Mouse (Mus musculus): Measurements from ENCODE around the gene Olfr9.
"Not testable (repeated sequence)": the region's sequence is repeated elsewhere in the genome, so short reads cannot be mapped to it uniquely, and the experiment has no call there.

Olfr9 gene

DNA sequence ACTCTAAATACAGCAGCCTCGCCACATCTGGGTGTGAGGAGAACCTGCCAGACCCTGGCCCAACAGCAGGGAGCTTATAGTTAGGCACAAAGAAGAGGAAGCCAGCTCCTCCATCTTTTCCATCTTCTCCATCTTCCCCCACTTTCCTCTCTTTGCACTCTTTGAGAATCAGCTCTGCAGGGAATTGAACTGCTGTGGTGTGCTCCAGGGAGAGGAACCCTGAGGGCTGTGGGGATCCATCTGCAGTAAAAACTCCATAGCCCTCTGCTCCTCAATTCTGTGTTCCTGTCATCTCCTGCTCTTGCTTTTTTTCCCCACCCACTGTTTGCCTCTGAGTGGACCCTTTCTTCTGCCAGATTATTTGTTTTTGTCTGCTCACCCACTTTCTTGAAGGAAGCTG is at the start of gene Olfr9:
Gene Olfr9 (plus strand): TSS at position 301 of the 400 bp plus-strand sequence.
- not testable (repeated sequence) for DNase-seq

GRCm38 (mm10) chr10:128940475-128941061 is 48.7 kb upstream of the Olfr9 start:
- DNase-seq: no peak

DNA sequence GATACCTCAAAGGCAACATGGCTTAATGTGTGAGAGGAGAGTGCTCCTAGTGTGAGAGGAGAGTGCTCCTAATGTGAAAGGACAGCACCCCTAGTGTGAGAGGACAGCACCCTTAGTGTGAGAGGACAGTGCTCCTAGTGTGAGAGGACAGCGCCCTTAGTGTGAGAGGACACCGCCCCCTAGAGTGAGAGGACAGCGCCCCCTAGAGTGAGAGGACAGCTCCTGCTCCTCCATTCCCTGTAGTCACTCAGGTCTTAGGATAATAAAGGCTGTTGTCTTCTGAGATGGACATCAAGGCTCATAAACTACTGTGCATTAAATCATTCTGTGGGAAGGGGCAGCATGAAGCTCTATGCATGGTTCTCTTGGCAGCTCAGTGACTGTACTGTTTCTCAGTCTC is 43.6 kb upstream of the Olfr9 start:
- DNase-seq: peak; percentile 67 to 73

DNA sequence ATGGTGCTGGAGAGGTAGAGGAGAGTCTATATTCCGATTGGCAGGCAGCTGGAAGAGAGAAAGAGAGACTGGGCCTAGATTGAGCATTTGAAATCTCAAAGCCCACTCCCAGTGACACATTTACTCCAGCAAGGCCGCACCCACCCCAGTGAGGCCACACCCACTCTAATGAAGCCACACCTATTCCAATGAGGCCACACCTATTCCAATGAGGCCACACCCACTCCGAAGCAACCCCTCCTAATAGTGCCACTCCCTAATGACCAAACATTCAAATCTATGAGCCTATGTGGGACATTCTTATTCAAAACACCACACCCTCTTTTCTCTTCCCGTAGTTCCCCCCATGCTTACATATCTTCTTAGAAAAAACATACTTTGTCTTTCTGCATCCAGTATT is 41.7 kb upstream of the Olfr9 start:
- DNase-seq: no peak

- no peak for DNase-seq
These were observed 38.9 kb upstream of the Olfr9 start for GRCm38 (mm10) chr10:128950208-128950887.

DNA sequence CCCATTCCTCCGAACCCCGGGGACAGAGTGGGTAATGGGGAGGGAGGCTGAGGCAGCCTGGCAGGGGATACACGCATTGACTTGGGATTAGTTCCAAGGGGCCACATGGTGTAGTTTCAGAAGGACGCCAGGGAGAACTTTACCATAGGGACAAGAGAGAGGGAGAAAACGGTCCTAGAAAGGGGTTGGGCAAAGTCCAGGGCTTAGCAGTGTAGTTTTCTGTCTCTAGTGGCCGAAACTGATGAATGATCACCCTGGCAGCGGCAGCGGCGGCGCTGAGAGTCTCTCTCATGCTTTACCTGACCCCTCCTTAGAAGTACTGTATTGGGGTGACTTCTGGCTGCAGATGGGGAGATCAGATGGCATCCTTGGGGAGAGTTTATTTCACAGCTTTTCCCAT is 30.9 kb upstream of the Olfr9 start:
- DNase-seq: peak in 1 of 2 experiments; percentile 38

DNA sequence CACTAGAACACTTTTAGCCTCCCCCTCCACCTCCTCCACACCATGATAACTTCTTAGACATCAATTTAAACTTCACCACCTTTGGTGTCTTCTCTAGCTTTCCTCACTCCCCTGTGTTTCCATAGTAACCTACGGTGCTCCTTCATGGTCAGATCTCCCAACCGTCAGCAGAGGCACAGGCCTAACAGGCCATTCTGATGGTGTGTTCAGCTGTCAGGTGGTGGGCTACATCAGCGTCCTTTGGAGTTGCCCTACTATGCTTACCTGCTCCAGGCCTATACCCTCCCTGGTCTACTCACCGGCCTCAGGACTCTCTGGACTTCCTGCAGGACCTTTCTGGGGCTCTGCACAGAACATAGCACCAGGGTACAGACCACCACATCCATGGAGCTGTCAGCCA is 29.1 kb upstream of the Olfr9 start:
- no peak for DNase-seq

GRCm38 (mm10) chr10:128960590-128961584 is 28.3 kb upstream of the Olfr9 start, which contains the start of gene Mettl7b:
TSS of gene Mettl7b (minus strand) at chr10:128960988.
- peak; percentile 73 to 78 for DNase-seq

- DNase-seq: peak; percentile 65 to 86
These were observed 24.3 kb upstream of the Olfr9 start for GRCm38 (mm10) chr10:128964961-128965360.

DNA sequence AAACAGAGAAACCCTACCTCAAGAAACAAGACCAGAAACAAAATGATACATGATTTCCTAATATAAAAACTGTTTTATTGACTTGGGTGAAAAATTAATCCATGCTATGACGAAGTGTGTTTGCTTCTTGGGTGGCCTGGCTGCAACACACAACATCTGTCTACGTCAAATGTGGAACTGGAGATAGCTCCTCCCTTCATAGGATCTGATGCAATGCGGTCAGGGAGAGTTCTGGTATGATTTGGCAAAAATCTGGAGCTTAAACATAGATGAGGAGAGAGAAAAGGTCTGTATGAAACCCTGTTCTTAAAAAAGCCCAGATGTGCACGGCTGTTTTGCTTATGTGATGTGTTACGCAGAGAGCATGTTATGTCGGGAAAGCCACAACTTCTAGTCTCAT is 23.4 kb upstream of the Olfr9 start:
- no peak for DNase-seq

- no peak for DNase-seq
These were observed 20.9 kb upstream of the Olfr9 start for GRCm38 (mm10) chr10:128968341-128968749.

DNA sequence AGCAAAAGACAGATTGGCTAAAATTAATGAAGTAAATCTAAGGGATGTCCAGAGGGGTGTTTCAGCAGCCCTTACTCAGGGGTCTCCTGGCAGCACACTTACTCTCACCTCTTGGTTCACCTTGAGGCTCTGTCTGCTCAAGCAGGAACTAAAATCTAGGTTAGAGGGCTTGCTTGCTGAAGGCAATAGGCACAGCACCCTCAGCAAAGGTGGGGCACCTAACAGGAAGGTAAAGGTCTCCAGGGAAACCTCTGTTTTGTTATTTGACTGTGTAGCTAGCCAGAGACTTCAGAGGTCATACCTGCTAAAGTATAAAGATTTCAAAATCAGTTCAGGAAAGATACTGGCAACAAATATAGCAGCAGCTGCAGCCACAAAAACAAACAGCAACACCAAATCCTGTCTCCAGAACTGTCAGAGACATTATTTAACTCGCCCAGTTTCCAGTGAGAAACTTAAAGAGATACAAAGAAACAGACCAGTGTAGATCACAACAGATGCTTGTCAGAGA is 18.4 kb upstream of the Olfr9 start:
- DNase-seq: no peak

DNA sequence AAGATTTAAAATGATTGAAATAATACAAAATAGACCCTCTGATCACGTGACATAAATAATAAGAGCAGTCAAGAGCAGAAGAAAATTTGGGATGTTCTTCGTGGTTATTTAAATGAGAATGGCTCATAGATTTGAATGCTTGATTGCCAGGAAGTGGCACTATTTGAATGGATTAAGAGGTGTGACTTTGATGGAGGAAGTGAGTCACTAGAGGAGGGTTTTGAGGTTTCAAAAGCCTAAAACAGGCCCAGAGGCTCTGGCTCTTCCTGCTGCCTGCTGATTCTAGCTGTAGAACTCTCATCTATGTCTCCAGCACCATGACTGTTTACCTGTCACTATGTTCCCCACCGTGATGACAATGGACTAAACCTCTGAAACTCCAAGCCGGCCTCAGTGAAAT is 16.4 kb upstream of the Olfr9 start:
- DNase-seq: no peak

- DNase-seq: no peak
These were observed 12.8 kb upstream of the Olfr9 start for GRCm38 (mm10) chr10:128976395-128976794.

DNA sequence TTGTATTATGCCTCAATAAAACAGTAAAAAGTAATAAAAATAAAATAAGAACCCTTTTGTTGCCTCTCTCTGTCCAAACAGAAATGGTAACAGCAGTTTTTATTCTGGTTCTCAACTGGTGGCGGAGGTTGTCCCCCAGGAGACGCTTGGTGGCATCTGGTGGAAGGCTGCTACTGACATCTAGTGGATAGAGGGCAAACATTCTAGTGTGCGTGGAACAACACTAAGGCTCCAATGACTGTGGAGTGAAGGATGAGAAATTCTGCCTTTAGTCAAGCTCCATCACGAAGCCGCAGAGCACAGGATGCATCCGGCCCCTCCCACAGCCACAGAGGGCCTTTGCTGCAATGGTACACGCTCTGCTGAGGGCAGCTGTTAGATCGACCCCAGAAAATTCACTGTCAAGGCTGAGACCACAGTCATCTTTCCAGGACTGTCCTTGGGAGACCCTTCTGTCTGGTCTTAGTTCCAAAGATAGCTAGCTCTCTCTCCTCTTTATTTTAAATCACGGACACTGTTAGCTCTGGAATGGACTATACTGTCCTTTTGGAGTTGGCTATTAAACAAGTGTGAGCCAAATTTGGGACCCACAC is 11.6 kb upstream of the Olfr9 start:
- peak; percentile 62 to 63 for DNase-seq

- no peak for DNase-seq
These were observed 8.4 kb upstream of the Olfr9 start for GRCm38 (mm10) chr10:128980644-128981365.

- not testable (repeated sequence) for DNase-seq
These were observed 1.1 kb downstream of the Olfr9 start for GRCm38 (mm10) chr10:128990129-128990850.

- no peak for DNase-seq
These were observed 1.8 kb downstream of the Olfr9 start for GRCm38 (mm10) chr10:128990994-128991393.

GRCm38 (mm10) chr10:128995796-128996195 is 6.6 kb downstream of the Olfr9 start:
- DNase-seq: no peak

GRCm38 (mm10) chr10:128996523-128997040 is 7.4 kb downstream of the Olfr9 start:
- DNase-seq: no peak

All from kidney, postnatal 25 days (tissue).